Mouse (Mus musculus): ENCODE data around the gene Drc3. TPM values are rescaled to one million over a fixed set of nuclear protein-coding genes. Genes with fewer than 3 reads are reported as not detected.

The Drc3 gene
- total RNA-seq (2023) = 0.47 TPM

DNA sequence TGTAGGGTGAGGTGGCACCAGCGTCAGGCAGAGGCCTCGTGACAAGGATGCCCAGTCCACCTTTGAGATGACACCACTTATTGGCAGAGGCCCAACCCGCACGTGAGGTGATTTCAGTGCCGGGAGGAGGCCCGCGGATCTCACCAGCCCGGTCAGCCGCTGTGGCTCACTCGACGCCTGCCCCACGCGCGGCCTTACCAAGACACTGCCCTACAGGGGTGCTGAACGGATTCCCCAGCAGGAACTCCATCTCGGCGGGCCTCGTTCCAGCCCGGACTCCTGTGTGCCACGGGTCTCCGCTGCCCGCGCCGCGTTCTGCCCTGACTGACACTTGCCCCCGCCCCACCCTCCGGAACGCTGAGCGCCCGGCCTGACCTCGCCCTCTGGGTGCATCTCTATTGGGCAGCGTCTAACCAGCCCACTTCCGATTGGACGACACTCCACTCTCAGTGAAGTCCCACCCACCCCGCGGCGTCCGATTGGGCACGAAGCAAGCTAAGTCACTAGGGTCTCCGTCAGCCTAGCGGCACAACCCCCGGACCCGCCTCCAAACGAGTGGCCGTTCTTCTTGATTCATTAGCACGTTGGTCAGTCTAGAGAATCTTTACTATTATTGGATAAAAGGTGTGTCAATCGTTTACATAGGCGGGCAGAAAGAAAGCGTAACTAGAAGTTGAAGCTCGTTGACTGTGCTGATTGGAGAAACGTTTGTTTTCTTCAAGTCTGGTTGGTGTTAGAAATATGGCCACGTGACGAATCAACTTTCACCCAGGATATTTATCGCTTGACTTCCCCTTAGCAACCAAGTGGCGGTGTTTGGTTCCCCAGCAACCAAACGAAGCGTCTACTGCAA lies at the start of gene Drc3, which contains the start of gene Tom1l2:
Gene Drc3, plus strand, starts transcription at position 771 of the 853 bp plus-strand sequence.
Gene Tom1l2, minus strand, starts transcription at position 347 of the 853 bp plus-strand sequence.

GRCm38 (mm10) chr11:60416963-60417716 lies 64.0 kb downstream of the Drc3 start, which contains the start of gene Gid4:
Gid4 (plus strand) TSS chr11:60417145.

DNA sequence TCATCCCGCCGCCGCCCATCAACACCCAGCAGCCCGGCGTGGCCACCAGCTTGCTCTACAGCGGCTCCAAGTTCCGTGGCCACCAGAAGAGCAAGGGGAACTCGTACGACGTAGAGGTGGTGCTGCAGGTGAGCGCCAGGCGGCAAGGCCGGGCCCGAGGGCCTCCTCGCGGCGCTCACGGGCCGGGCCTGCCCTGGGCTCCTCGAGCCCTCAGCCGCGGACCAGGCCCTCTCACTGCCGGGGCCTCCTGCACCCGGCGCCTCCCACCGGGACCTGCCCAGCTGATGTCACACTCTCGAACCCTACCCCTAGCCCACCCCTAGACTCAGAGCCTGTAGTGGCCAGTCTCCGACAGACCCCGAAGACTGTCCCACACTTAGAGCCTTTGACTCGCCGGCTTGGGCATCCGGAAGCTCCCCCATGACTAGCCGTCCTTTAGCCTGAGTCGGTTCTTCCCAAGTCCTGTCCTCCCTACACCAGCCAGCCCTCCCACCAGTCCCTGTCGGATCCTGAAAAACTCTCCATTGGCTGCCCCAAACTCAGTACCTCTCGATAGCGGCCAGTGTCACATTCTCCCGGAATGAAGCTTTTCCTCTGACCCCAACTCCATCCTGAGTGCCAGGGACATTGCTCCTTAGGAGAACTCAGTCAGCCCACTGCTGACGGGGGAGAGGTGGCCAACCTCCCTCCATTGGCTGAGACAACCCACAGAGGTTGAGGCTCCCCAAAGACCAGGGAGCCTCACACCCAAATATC lies 64.8 kb downstream of the Drc3 start, which contains the start of gene Atpaf2:
Gene Atpaf2, minus strand, starts transcription at position 741 of the 756 bp plus-strand sequence.

Other genes with a start within 250 kb of the Drc3 start
- 83.2 TPM for gene Rai1, start 248.3 kb upstream of the Drc3 start, total RNA-seq (2023)
- 143 TPM for gene Srebf1, start 130.7 kb upstream of the Drc3 start, total RNA-seq (2023)
- gene Tom1l2, start 424 bp upstream of the Drc3 start, total RNA-seq (2023) = 33.2 TPM
- 21.1 TPM for gene Gid4, start 63.8 kb downstream of the Drc3 start, total RNA-seq (2023)
- gene Atpaf2, start 65.1 kb downstream of the Drc3 start, total RNA-seq (2023) = 33.5 TPM
- 53.0 TPM for gene Drg2, start 101.3 kb downstream of the Drc3 start, total RNA-seq (2023)
- gene Myo15, start 116.0 kb downstream of the Drc3 start, total RNA-seq (2023) = 0.35 TPM
- gene Alkbh5, start 183.1 kb downstream of the Drc3 start, total RNA-seq (2023) = 67.2 TPM

All from CD4-positive naive resting alpha-beta T cell, adult 76 days (primary cell).